Mouse (Mus musculus) bone marrow, adult 2 months (tissue): ENCODE results near the gene Tgtp2. TPM values are rescaled to one million over a fixed set of nuclear protein-coding genes. Genes with fewer than 3 reads are reported as not detected.
A peak's percentile ranks its signal among the peaks of the same experiment; 100 is the strongest.
"Not testable (repeated sequence)": the region's sequence is repeated elsewhere in the genome, so short reads cannot be mapped to it uniquely, and the experiment has no call there.

ENCODE experiments used
- H3K27ac ChIP-seq: fragments of 200-500 bp; 2 replicates; pipeline ENCODE4 v1.5.1; 2012; ENCODE audit warnings: low read depth, mild to moderate bottlenecking, control low read depth, inconsistent platforms, low read length; ENCODE audit not compliant: control insufficient read depth, poor library complexity, insufficient read depth
- H3K4me1 ChIP-seq: fragments of 200-500 bp; 2 replicates; pipeline ENCODE4 v1.6.1; 2011; ENCODE audit warnings: low read length; ENCODE audit not compliant: control insufficient read depth, insufficient read depth
- H3K4me3 ChIP-seq: fragments of 200-500 bp; replicated peaks from 2 replicates; pipeline ENCODE3; 2011; ENCODE audit warnings: mild to moderate bottlenecking, low read depth, low read length, control low read depth; ENCODE audit not compliant: control insufficient read depth
- CTCF ChIP-seq: fragments of 200-500 bp; IDR thresholded peaks from 2 replicates; pipeline ENCODE4 v1.5.1; 2011; ENCODE audit warnings: low read length, control low read depth; ENCODE audit not compliant: control insufficient read depth, insufficient read depth
- POLR2A ChIP-seq: fragments of 200-500 bp; IDR thresholded peaks from 2 replicates; pipeline ENCODE4 v1.6.1; 2011; ENCODE audit warnings: low read depth, mild to moderate bottlenecking, control low read depth, low read length, borderline replicate concordance; ENCODE audit not compliant: control insufficient read depth
- WGBS: fragments of 180-500 bp; shearing (Covaris S2); methylation state at CpG from one replicate; pipeline ENCODE4 v1.1.7; 2018; 5-methylcytosine and 5-hydroxymethylcytosine counted together
- polyA plus RNA-seq: library from polyadenylated mRNA; stranded (reverse); fragments of >200 nt; gene quantifications from 2 replicates; pipeline ENCODE4 v1.2.4, GENCODE M21; 2011; ENCODE audit warnings: low replicate concordance; ENCODE audit not compliant: missing spikeins, insufficient read depth, insufficient read length

The Tgtp2 gene
- polyA plus RNA-seq, 1 experiment, result not detected

DNA sequence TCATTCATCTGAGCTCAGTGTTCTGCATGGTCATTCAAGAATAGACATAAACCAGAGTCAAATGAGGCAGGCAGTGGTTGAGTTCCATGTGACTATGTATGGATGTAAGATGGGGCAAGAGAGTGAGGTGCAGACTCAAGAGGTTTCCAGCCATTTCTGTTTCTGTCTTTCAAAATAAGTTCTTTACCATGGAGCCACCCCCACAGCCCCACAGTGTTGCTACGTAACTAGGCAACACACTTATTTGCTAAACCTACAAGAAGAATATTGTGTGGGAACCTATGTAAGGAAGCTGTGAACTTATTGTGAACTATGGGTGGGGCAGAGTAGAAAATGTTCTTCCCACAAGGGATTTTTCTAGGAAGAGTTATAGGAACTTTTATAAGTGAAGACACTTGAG, 19.1 kb upstream of the Tgtp2 start:
- no peak for TF ChIP-seq POLR2A
- no peak for TF ChIP-seq CTCF
- Histone ChIP-seq H3K4me1 (peaks cover 3% of the 10 kb centered on the region), H3K27ac (no peak overlapping the region), H3K4me3 (no peak overlapping the region)
- WGBS, result 69% methylated on average over 1 of the region's 1 CpGs

DNA sequence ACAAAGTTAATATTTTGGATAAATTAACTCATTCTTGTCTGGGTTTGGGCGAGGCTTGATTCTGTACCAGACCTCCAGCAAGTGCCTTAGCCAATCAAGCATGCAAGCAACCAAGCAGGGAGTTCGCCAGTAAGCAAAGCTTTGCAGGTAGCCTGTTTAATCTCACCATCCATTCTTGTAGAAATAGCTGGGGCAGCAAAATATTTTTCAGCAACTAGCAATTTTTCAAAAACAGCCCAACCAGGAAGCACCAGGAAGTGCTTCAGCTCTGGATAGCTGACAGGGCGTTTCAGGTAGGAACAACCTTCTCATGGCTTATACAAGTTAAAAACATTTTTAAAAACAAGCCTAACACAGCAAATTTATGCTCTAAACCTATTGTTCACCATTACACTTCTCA, 17.9 kb upstream of the Tgtp2 start:
- Histone ChIP-seq H3K27ac (0 out of 2 replicates have a peak overlapping the region, but pooled peaks have one; percentile 25), H3K4me1 (peaks cover 3% of the 10 kb centered on the region), H3K4me3 (peak overlapping the region; percentile 20)
- WGBS, result 27% methylated on average over 3 of the region's 3 CpGs
- TF ChIP-seq CTCF (no peak), POLR2A (no peak)

DNA sequence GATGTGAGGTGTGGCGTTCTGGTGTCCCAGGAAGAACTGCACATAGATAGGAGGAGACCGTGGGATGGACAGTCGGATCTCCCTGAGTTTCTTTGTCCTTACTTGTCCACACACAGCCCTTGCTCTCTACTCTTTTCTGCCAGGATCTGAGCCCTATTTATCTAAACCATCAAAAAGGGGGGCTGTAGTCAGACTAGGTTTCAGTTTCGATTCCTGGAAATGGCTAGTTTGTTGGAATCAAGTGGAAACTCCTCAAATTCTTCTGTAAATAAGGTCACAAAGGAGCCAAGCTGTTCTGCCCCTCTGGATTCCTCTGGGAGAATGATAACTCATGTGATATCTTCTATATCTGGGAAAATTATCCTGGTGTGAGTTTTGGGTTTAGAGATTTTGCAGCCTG, 17.4 kb upstream of the Tgtp2 start:
- Histone ChIP-seq H3K4me3 (peak overlapping the region; percentile 3), H3K27ac (no peak overlapping the region), H3K4me1 (peaks cover 7% of the 10 kb centered on the region)
- TF ChIP-seq CTCF (no peak), POLR2A (no peak)
- 18% methylated on average over 4 of the region's 4 CpGs for WGBS

DNA sequence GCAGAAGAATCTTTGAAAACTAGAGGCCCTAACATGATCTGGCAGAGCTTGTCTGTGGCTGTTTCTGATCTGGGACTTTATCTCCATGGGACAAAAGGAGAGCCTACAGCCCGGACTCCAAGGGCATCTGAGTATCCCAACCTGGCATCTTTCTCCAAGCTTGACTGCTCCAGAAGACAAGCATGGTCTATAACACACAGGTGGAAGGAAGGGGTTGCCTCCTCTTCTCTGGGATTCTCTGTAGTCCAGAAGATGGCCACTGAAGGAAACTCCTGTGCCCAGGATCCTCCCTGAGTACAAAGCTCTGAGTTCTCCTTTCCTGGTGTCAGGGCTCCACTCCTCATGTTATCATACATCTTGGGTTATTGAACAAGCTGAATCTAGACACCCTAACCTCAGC, 16.6 kb upstream of the Tgtp2 start:
- Histone ChIP-seq H3K4me1 (peaks cover 7% of the 10 kb centered on the region), H3K4me3 (no peak overlapping the region), H3K27ac (no peak overlapping the region)
- 56% methylated on average over 1 of the region's 1 CpGs for WGBS
- no peak for TF ChIP-seq POLR2A
- no peak for TF ChIP-seq CTCF

DNA sequence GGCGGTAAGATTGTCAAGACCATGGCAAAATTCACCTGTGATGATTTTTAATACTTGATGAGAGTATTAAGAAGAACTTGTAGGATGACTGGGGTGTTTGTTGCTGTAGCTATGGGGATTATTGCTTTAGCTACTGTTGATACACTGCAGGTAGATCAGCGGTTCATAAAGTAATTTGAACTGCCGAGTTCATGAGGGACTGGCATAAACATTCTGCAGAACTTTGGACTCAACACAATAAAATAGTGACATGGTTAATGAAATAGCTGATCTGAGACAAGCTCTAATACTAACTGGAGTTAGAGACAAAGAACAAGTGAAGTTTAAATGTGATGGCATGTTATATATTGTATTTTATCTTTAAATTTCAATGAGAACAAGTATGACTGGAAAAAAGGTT, 14.7 kb upstream of the Tgtp2 start:
- WGBS, result 60% methylated on average over 3 of the region's 3 CpGs
- H3K4me1 ChIP-seq, result peaks cover 6% of the 10 kb centered on the region
- TF ChIP-seq POLR2A (no peak), CTCF (no peak)

DNA sequence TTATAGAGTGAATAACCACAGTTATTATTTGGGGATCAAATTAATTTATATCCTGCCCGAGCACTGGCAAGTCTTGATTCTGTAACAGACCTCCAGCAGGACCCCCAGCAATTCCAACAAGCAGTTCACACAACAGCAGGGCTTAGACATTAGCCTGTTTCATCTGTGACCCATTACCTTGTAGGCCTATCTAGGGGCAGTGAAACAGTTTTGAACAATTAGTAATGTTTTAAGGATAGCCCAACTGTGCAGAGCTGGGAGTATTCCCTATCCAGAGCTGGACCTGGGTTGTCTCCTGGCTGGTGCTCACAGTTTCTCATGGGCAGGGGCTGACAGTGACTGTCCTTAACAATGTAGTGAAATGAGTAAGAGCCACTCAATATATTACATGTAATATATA, 13.0 kb upstream of the Tgtp2 start:
- Histone ChIP-seq H3K4me1 (peaks cover 5% of the 10 kb centered on the region), H3K27ac (no peak overlapping the region), H3K4me3 (no peak overlapping the region)
- 5% methylated on average over 1 of the region's 1 CpGs for WGBS
- TF ChIP-seq POLR2A (no peak), CTCF (no peak)

More for the DNA sequence above, 14.7 kb upstream of the Tgtp2 start:
- Histone ChIP-seq H3K4me3 (no peak overlapping the region), H3K27ac (no peak overlapping the region)

DNA sequence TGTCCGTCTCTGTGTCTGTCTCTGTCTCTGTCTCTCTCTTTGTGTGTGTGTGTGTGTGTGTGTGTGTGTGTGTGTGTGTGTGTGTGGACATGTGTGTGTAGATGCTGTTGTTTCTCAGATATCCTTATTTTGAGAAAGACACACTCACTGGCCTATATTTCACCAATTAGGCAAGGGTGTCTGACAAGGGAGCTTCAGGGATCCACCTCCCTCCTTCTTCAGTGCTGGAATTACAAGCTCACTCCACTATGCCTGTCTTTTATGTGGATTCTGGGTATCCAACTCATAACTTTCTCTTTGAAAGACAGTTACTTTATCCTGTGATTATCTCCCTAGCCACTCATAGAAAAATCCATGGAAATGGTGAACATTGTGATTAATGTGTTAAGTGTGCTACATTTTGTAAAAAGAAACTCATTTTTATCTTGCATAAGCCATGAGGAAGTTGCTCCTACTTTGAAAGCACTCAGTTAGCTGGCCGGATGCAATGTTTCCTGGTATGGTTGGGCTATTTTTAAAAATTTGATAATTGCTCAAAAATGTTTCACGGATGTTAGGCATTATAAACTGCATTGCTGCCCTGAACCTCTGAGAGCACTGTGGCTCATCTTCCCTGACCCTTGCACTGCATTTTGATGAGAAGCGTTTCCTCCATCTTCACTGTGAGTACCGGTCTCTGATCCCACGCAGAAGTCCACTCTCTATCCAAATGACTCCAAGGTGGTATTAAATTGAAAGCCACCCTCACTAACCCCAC, 12.2 kb upstream of the Tgtp2 start, which contains the start of gene Ifi47:
Gene Ifi47 (plus strand): TSS at position 587 of the 757 bp plus-strand sequence.
- H3K4me1 ChIP-seq, result not testable (repeated sequence)
- 8% methylated on average over 6 of the region's 6 CpGs for WGBS
- peak within 1 kb of the TSS; percentile 55; the same call in 1 of the 2 replicates for H3K27ac ChIP-seq
- peak within 1 kb of the TSS; percentile 55 for H3K4me3 ChIP-seq

DNA sequence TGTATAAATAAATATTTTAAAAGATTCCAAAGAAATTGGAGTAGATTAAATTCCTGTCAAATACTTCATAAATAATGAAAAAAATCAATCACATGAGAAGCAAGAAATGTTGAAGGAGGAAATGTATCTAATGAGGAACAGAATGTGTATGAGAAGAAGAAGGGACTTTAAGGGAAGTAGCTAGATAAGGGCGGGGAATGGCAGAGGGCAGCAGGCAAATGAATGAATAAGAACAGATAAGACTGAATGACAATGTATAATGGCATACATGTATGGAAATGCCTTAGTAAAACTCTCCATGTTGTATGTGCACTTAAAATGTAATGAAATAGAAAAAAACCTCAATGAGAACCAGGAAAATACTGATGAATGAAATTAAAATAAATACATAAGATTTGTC, 4.4 kb upstream of the Tgtp2 start:
- no peak for TF ChIP-seq POLR2A
- TF ChIP-seq CTCF, result no peak
- H3K27ac ChIP-seq, result no peak overlapping the region
- WGBS, result 37% methylated on average over 1 of the region's 1 CpGs
- no peaks in the 10 kb centered on the region; the same call in 1 of the 2 replicates for H3K4me1 ChIP-seq
- H3K4me3 ChIP-seq, result no peak overlapping the region

DNA sequence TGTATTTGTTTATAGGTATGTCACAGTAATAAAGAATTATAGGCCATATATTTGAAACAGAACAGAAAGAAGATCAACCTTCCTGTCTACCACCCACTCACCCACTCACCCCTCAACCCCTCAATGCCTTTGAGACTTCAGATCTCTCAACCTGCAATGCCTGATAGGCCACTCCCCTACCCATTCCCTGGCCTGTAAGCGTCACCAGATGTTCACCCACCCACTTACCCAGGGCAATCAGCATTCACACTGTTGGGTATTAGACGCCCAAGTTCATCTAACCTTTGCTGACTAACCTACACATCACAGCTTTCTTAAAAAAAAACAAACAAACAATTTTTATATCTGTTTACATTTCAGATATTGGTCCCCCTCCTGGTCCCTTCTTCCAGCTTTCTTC, 2.1 kb downstream of the Tgtp2 start:
- WGBS, result 10% methylated on average over 2 of the region's 2 CpGs
- not testable (repeated sequence) for H3K4me3 ChIP-seq, H3K27ac ChIP-seq, H3K4me1 ChIP-seq

DNA sequence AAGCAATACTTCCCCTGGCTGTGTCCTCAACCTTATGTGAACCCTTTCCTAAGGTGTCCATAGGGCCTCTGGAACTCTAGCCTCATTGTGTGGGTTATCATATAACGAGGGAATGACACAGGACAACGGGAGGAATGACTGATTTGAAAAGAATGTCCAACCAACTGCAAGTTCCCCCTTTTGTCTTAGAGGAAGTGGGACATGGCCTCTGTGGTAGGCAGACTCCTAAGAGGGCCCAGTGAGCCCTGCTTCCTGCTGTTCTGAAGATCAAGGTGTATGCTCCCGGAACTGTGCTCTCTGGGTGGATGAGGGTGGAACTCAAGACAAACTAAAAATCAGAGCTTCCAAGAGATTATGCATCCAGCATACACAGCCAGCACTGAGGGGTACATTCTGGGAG, 3.9 kb downstream of the Tgtp2 start:
- not testable (repeated sequence) for H3K27ac ChIP-seq, H3K4me1 ChIP-seq, H3K4me3 ChIP-seq
- 0% methylated on average over 2 of the region's 3 CpGs for WGBS

DNA sequence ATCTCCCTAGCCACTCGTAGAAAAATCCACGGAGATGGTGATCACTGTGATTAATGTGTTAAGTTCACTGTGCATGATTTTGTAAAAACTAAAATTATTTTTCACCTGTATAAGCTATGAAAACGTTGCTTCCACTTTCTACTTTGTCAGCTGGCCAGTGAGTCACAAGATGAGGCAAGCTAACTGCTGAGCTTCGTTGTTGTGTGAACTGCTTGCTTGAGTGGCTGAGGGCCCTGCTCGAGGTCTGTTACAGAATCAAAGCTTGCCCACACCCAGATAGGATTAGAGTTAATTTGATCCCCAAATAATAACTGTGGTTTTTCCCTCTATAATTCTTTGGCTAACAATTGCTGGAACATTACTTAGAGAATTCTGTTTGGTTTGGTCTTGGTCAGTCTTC, 12.1 kb downstream of the Tgtp2 start:
- not testable (repeated sequence) for H3K4me3 ChIP-seq, H3K27ac ChIP-seq, H3K4me1 ChIP-seq
- WGBS, result no CpG with 5 or more reads among the region's 5 CpGs

DNA sequence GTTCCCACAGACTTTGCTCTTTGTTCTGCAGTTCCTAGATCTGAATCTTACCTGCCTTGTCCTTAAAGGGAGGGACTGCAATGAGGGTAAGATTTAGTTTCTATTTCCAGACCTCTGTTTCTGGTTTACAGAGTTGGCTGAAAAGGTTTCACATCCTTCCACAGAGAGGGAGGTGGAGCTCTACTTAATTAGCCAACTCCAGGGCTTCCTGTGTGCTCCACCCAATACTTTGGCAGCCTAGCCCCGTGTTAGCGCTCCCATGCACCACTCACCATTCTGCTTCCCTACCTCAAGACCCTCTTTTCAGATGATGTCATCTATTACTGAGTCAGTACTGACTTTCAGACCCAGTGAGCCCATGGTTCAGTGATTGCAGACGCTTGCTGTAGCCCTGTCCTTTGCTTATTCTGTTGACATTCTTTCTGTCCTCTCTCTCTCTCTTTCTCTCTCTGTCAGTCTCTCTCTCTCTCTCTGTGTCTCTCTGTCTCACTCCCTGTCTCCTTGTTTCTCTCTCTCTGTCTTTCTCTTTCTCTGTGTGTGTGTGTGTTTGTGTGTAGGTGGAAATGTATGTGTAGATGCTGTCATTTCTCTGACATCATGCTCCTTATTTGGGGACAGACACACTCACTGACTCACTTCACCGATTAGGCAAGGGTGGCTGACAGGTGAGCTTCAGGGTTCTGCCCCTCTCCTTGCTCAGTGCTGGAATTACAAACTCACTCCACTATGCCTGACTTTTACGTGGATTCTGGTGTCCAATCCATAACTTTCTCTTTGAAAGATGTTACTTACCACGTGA, 12.7 kb downstream of the Tgtp2 start, which contains the start of gene 9930111J21Rik2:
Gene 9930111J21Rik2 (minus strand): TSS at position 150 of the 799 bp plus-strand sequence.
- not testable (repeated sequence) for H3K4me1 ChIP-seq, H3K4me3 ChIP-seq, H3K27ac ChIP-seq
- 8% methylated on average over 1 of the region's 6 CpGs for WGBS
